Mouse (Mus musculus) cerebellum, adult 9-10 months (tissue): ENCODE measurements around the gene Slc22a20.

Experiments
- DNase-seq: peaks from one replicate; pipeline ENCODE4 v3.0.0; 2022

Slc22a20 gene

GRCm38 (mm10) chr19:5922963-5923362 is 63.0 kb downstream of the Slc22a20 start:
- no peak for DNase-seq

DNA sequence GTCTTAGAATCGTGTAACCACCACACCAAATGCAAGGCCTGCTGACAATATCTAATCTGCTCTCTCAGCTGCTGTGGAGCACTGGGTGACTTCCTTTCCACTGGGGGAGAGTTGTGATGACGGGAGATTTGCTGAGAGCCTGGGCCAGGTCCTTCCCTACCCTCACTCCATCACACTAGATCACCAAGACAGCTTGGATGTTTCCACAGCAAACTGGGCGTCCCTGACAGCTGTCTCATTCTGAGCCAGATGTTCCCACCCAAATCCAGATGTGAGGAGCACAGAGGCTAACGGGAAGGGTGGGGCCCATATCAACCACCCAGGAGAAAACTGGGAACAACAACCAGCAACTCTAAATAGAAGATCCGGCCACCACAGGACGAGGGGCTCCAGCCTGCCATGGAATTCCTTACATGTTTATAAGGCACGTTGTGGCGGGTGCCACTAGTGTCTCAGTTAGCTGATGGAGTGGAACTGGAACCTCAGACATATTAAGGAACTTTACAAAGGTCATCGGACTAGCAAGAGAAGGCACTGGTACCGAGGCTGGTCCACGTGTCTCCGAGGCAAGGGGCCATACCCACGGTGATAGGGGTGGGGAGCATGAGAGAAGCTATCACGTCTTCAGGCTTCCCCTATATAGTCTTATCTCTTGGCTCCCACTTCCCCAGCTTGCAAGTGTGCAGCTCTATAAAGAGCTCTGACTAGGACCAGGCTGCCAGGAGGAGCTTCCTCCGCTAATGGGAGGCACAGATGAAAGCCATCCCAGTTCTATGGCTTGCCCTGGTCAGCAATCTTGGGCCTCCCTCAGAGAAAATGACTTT is 63.6 kb downstream of the Slc22a20 start:
- DNase-seq: no peak

DNA sequence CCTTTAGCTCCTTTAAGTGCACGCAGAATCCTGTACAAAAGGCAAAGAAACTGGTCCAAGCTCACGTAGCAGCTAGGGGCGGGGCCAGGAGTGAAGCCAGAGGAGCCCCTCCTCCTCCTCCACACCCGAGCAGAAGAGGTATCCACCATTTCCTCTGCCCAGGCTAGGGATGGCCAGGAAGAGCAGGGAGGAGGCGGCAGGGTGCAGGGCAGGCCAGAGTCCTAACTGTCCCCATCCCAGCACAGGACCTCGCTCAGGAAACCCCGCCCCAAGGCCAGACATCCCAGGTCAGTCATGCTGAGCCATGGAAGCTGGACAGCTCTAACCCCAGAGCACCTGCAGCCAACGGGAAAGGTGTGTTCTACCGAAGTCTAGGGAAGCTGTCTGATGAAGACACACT is 64.2 kb downstream of the Slc22a20 start:
- DNase-seq: no peak
